ENCODE assay signal across 7 mouse cellular contexts in the genomic region with DNA sequence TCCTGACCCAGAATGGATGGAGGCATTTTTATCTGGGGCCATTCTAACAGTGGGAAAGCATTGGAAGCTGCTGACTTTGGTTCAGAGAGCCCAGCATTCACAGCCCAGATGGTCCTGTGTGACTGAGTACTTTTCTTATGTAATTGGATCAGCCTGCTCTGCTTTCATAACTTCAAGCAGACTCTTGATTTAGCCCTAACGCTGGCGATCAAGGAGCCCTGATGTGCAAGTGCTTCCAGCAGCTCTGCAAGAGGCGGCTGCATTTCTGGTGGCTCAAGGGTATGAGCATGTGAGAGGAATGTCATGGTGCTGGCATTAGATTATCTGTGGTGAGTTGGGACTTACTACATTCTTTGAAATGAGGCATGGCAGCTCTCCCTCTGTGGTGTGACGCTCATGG. TPM values are rescaled to one million over a fixed set of nuclear protein-coding genes. Genes with fewer than 3 reads are reported as not detected.
DNase-seq lines count a peak whose midpoint lies in the region; ATAC-seq lines count a peak whose summit lies in the region.

No protein-coding gene starts in this region.

- H3K4me1 ChIP-seq in midbrain, embryonic 11.5 days (ENCODE audit: control insufficient read depth, insufficient read depth, low read length) = 0 out of 2 replicates have a peak, but pooled peaks cover 4% of the 10 kb centered on the region
- peaks cover 24% of the 10 kb centered on the region for H3K4me1 ChIP-seq in midbrain, embryonic 10.5 days

- no peaks in the 10 kb centered on the region for H3K9me3 ChIP-seq in midbrain, embryonic 11.5 days (ENCODE audit: control insufficient read depth, low read length)
- H3K9me3 ChIP-seq in midbrain, embryonic 10.5 days (replicated peaks) = no peaks in the 10 kb centered on the region

- no peak overlapping the region for H3K4me2 ChIP-seq in midbrain, embryonic 11.5 days

- H3K4me3 ChIP-seq in midbrain, embryonic 11.5 days (ENCODE audit: low read depth, low read length) = no peak overlapping the region
- no peak overlapping the region for H3K4me3 ChIP-seq in midbrain, embryonic 10.5 days

- ATAC-seq in midbrain, embryonic 11.5 days (ENCODE audit: low FRiP score) = no peak

- H3K36me3 ChIP-seq in midbrain, embryonic 11.5 days (ENCODE audit: control insufficient read depth, insufficient read depth, low read length) = peaks cover 2% of the 10 kb centered on the region; the same call in 1 of the 2 replicates
- H3K36me3 ChIP-seq in midbrain, embryonic 10.5 days = peaks cover 83% of the 10 kb centered on the region

- 64% methylated on average over 4 of the region's 4 CpGs for WGBS in midbrain, embryonic 11.5 days
- WGBS in midbrain, embryonic 10.5 days = 74% methylated on average over 4 of the region's 4 CpGs

- H3K27me3 ChIP-seq in midbrain, embryonic 11.5 days (ENCODE audit: control insufficient read depth, insufficient read depth, low read length) = no peaks in the 10 kb centered on the region
- H3K27me3 ChIP-seq in midbrain, embryonic 10.5 days (ENCODE audit: low read depth, poor library complexity, severe bottlenecking) = no peaks in the 10 kb centered on the region

- DNase-seq in midbrain, embryonic 11.5 days (ENCODE audit: low spot score, missing footprints) = peak; percentile 33
- no peak for DNase-seq in midbrain, embryonic 10.5 days (ENCODE audit: low spot score)
- DNase-seq in gastrocnemius, adult 8-10 months (ENCODE audit: low spot score in 2 of 2) = peak; percentile 26 to 49
- peak; percentile 71 to 72 for DNase-seq in layer of hippocampus, postnatal 36 days
- peak; percentile 68 to 85 for DNase-seq in right cerebral cortex, postnatal 36 days (ENCODE audit: low spot score in 2 of 2)
- DNase-seq in embryo, embryonic 9.5 days (ENCODE audit: extremely low spot score) = no peak
- DNase-seq in embryo, embryonic 11 days = no peak

- H3K27ac ChIP-seq in midbrain, embryonic 11.5 days (ENCODE audit: low read depth, low read length) = peak overlapping the region; percentile 25; the same call in 1 of the 2 replicates
- H3K27ac ChIP-seq in midbrain, embryonic 10.5 days (replicated peaks) = no peak overlapping the region

- H3K9ac ChIP-seq in midbrain, embryonic 11.5 days (ENCODE audit: low read length) = no peak overlapping the region

RNA-seq across cellular contexts. Expression of a gene that starts 8.6 kb away (rescaled TPM):
- 4.4 and 5.9 TPM in 2 replicates for polyA plus RNA-seq in midbrain, embryonic 11.5 days (2014; fragmentation: Nextera tagmentation; extraction: Ambion mirVana)
- 3.7 and 3.9 TPM in 2 replicates for polyA plus RNA-seq in midbrain, embryonic 10.5 days (2016; fragmentation: Nextera tagmentation; extraction: Ambion mirVana)
- total RNA-seq in gastrocnemius, adult 8-10 months (2022) = 1 to 10 TPM; 5.0 to 9.1 (median 7.7) TPM
- total RNA-seq in layer of hippocampus, postnatal 36 days (2021) = 10 to 100 TPM; 67.3 to 72.9 TPM

RNA-seq across cellular contexts. Expression of a gene that starts 35.5 kb away (rescaled TPM):
- polyA plus RNA-seq in midbrain, embryonic 11.5 days (2014; fragmentation: Nextera tagmentation; extraction: Ambion mirVana) = 1.6 and 1.8 TPM in 2 replicates
- polyA plus RNA-seq in midbrain, embryonic 10.5 days (2016; fragmentation: Nextera tagmentation; extraction: Ambion mirVana) = 1.3 TPM in 2 replicates
- total RNA-seq in gastrocnemius, adult 8-10 months (2022) = under 1 TPM in 2 of 4 experiments, not detected in 2; 0.08 to 0.29 TPM
- 100 to 1,000 TPM; 204 to 218 TPM for total RNA-seq in layer of hippocampus, postnatal 36 days (2021)

RNA-seq across cellular contexts. Expression of a gene that starts 35.6 kb away (rescaled TPM):
- 44.3 and 45.0 TPM in 2 replicates for polyA plus RNA-seq in midbrain, embryonic 11.5 days (2014; fragmentation: Nextera tagmentation; extraction: Ambion mirVana)
- 53.3 and 67.8 TPM in 2 replicates for polyA plus RNA-seq in midbrain, embryonic 10.5 days (2016; fragmentation: Nextera tagmentation; extraction: Ambion mirVana)
- total RNA-seq in gastrocnemius, adult 8-10 months (2022) = under 1 TPM in 2 of 4 experiments, not detected in 2; 0.07 to 0.13 TPM
- total RNA-seq in layer of hippocampus, postnatal 36 days (2021) = under 1 TPM; 0.50 to 0.88 TPM

RNA-seq across cellular contexts. Expression of a gene that starts 55.6 kb away (rescaled TPM):
- 13.2 and 14.8 TPM in 2 replicates for polyA plus RNA-seq in midbrain, embryonic 11.5 days (2014; fragmentation: Nextera tagmentation; extraction: Ambion mirVana)
- 15.5 and 16.1 TPM in 2 replicates for polyA plus RNA-seq in midbrain, embryonic 10.5 days (2016; fragmentation: Nextera tagmentation; extraction: Ambion mirVana)
- total RNA-seq in gastrocnemius, adult 8-10 months (2022) = 10 to 100 TPM in 2 of 4 experiments, 1 to 10 TPM in 2; 8.3 to 11.7 (median 9.5) TPM
- total RNA-seq in layer of hippocampus, postnatal 36 days (2021) = 10 to 100 TPM; 18.5 to 18.7 TPM

Comparison
In these comparisons a context has a peak if more than half of its experiments do, and no peak if none do; other contexts are left out.
1. DNase-seq: peak in midbrain, embryonic 11.5 days (single experiment), gastrocnemius, adult 8-10 months (2 of 2), layer of hippocampus, postnatal 36 days (2 of 2) and right cerebral cortex, postnatal 36 days (2 of 2); none in midbrain, embryonic 10.5 days (single experiment), embryo, embryonic 9.5 days (single experiment) and embryo, embryonic 11 days (single experiment).
2. RNA of a gene that starts 8.6 kb away (total RNA-seq): 67.3 to 72.9 TPM in layer of hippocampus, postnatal 36 days; 5.0 to 9.1 TPM in gastrocnemius, adult 8-10 months; every median in the first group is over 4 times any median in the second.
3. RNA of a gene that starts 35.5 kb away (total RNA-seq): 204 to 218 TPM in layer of hippocampus, postnatal 36 days; 0.08 to 0.29 TPM in gastrocnemius, adult 8-10 months; every median in the first group is over 100 times any median in the second.